Mouse (Mus musculus): ENCODE data around the gene Zar1l.

Gene Zar1l

DNA sequence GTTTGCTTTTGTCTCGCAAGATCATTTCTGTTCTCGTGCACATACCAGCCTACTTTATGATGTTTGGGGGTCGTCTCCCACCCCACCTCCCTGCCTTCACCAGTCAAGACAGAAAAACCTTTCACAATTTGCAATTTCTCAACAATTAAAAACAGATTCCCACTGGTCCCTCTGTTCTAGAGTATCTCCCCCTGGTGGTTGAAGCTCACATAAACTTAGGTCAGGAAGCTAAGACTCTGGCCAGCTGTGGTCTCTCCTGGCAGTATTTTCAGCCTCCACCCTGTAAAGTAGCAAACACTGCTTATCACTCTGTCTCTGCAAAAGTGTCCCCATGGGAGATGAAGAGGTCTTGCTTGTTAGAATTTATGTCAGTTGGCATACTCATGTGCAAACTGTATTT, 32.8 kb downstream of the Zar1l start:
- no peak for DNase-seq (ENCODE audit: low read depth, low spot score)

DNA sequence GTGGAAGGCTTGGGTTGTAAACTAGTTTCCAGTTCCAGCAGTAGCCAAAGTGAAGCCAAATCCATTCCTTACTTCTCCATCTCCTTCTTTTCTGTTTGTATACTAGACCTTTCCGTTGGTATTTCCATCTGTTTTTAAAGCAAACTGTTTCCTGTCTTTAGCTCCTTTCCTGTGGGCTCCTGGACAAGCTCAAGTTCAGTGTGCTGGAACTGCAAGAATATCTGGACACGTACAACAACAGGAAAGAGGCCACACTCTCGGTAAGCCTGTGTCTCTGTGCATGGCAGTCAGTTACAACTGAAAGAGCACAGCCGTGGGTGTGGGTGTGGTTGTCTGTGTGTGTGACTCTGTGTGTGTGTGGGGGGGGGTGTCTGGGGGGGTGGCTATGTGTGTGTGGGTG, 39.4 kb downstream of the Zar1l start:
- no peak for DNase-seq (ENCODE audit: low read depth, low spot score)

DNA sequence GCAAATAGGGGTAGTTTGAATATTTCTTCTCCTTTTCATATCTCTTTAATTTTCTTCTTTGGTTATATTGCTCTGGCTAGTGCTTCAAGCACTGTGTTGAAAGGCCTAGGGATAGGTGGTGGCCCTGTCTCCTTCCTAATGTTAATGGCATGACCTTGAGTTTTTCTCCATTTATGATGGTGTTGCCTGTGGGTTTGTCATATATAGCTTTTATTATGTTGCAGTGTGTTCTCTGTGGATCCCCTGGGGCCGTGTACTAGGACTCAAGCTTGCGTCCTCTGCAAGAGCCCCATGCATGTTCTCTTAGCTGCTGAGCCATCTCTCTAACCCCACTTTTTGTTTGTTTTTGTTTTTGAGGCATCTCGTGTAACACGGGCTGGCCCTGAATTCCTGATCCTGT, 40.6 kb downstream of the Zar1l start:
- DNase-seq (ENCODE audit: low read depth, low spot score): no peak

DNA sequence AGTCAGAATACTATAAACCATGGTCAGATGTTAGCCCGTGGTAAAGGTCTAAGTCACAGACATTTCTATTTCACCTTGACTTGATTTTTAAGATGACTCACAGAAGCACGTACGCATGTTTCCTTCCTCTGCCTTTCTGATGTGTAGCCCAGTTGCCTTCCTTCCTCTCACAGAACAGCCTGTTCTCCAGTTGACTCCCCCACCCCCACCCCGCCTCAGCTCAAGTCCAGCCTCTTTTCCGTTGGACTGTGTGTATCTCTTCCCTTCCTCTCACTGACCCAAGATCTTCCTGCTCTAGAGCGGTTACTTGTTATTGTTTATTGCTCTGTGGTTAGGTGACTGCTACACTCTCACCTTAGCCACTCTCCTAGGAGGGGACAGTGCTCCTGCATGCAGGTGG, 49.5 kb downstream of the Zar1l start:
- no peak for DNase-seq (ENCODE audit: low read depth, low spot score)

DNA sequence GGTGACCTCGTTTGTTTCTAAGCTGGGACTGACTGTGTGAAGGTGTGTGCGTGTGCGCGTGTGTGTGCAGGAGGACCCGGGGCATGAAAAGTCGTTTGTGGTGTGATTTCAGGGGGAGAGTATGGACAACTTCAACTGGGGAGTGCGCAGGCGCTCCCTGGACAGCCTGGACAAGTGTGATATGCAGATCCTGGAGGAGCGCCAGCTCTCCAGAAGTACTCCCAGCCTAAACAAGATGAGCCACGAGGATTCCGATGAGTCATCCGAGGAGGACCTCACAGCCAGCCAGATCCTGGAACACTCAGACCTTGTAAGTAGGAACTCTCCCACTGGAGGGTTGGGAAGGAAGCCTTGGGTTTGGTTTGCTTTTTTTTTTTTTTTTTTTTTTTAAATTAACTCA, 51.8 kb downstream of the Zar1l start:
- no peak for DNase-seq (ENCODE audit: low read depth, low spot score)

DNA sequence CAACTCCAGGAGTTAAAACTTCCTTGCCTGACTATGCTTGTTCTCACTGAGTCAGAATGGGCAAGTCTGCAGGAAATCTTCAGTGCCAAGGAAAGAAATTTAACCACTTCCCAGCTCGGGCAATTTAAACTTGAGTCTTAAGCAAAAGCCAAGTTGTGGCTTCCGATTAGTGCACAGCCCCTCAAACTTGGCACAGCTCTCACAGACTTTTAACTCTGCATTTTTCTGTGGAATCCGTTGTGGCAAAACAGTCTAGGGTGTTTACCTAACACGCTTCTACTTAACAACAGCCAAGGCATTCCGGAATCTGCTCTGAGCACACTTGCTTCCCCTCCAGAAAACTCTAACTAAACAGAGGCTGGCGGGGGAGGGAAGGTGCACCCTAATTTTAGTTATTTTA, 52.7 kb downstream of the Zar1l start:
- DNase-seq (ENCODE audit: low read depth, low spot score): no peak

DNA sequence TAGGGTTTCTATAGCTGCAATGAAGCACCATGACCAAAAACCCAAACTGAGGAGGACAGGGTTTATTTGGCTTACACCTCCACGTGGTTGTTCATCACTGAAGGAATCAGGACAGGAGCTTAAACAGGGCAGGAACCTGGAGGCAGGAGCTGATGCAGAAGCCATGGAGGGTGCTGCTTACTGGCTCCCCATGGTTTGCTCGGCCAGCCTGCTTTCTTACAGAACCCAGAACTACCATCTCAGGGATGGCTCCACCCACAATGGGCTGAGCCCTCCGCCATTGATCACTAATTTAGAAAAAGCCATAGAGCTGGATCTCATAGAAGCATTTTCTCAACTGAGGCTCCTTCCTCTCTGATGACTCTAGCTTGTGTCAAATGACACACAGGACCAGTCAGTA, 53.2 kb downstream of the Zar1l start:
- no peak for DNase-seq (ENCODE audit: low read depth, low spot score)

DNA sequence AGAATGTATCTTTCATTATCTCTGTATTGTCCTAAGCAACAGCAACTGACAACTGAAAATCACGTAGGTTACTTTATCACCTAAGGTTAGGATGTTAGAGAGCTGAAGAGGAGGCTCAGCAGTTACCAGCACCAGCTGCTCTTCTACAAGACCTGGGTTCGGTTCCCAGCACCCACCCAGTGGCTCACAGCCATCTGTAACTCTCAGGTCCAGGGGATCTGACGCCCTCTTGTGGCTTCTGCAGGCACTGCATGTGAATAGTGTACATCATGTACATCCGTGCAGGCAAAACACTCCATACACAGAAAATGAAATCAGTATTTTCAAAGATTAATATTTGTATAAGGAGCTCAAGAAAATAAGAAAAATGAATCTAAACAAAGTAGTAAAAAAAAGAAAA, 58.2 kb downstream of the Zar1l start:
- DNase-seq (ENCODE audit: low read depth, low spot score): no peak

DNA sequence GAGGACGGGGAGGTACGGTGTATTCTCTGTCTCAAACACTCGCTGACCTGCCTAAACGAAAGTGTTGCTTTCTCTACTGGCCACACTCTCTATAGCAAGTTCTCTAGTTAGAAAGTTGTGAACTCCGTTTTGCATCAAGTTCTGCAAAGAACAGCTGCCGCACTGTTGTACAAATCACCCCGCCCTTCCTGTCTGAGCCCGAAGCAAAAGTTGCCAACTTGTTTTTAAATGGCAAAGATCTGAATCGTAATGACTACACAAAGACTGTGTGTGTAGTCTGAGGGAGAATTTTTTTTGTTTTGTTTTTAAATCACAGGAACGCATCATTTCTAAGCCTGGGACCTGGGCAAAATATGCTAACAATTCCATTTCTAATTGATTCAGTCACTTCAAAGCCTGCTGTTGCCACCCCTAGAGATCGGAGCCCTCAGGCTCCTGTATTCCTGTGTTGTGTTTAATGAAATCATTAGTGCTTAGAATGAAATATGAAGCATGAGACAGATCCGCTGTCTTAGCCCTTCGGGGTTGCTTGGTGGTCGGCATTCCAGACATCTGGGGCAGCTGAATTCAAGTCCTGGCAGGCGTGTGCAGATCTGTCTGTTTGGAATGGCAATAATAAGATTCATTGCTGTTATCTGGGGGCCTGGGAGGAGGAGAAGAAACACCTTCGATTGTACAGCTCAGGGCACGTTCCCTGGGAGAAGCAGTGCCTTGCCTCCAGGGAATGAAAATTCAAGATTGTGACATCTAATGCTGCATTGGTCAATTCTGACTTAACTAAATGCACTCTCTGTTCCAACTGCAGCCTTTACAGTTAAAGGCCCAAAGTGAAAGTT, 59.8 kb downstream of the Zar1l start:
- DNase-seq (ENCODE audit: low read depth, low spot score): no peak

DNA sequence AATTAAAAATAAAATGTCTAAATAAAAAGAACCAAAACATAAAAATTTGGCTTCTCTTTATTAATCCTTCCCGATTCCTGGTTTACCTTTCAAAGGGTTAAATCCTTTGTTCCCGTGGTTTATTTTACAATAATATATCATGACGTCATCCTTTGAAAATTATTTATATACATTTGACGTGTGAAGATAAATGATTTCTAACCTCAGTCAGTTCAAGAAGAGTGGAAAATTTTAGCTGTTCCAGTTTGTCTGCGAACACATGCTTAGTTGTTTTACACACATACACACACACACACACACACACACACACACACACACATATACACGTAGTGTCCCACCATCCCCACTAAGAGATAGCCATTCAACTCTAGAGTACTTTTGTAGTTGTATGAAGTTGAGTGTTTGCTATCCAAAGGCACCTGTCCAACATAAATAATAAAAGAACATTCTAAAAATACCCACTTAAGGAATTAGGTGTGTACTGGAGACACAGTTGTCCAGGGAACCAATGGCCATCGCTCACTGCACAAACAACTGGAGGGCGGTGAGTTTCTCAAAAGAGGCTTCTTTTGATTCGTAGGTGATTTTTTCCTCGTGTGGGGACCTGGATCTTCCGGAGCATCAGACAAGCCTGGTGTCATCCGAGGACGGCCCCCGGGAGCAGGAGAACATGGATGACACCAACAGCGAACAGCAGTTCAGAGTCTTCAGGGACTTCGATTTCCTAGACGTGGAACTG, 60.6 kb downstream of the Zar1l start:
- no peak for DNase-seq (ENCODE audit: low read depth, low spot score)

All from WW6 (cell line).